10 mouse cellular contexts compared by ENCODE assay signal in the genomic region with DNA sequence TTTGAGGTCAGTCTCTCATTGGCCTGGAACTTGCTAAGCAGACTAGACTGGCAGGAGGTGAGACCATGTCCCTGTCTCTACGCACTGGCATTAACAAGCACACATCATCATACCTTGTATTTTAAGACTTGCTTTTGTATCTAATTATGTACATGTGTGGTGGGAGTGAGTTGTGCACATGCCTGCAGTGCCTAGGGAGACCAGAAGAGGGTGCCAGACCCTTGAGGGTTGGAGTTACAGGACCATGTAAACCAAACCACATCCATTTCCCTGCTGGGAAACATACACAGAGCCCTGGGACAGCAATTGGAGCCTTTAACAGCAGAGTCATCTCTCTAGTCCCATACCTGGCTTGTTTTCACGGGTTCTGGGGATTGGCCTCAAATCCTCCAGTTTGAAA. TPM values are rescaled to one million over a fixed set of nuclear protein-coding genes. Genes with fewer than 3 reads are reported as not detected.
A peak's percentile ranks its signal among the peaks of the same experiment; 100 is the strongest.
DNase-seq lines count a peak whose midpoint lies in the region; ATAC-seq and TF ChIP-seq lines count a peak whose summit lies in the region.
"Had no signal": no experiment of that assay in that cellular context is flagged by ENCODE, and none has a peak within 500 bp of the region (broad histone marks: within the 10 kb centered on the region; RNA-seq: fewer than 3 reads in every experiment).

No protein-coding gene starts in this region.

- H3K4me1 ChIP-seq in hindbrain, postnatal 0 days (ENCODE audit: insufficient read depth, low read length): no peaks in the 10 kb centered on the region
- no peaks in the 10 kb centered on the region for H3K4me1 ChIP-seq in hindbrain, embryonic 16.5 days (ENCODE audit: control insufficient read depth, insufficient read depth, low read depth, low read length)
- H3K4me1 ChIP-seq in midbrain, embryonic 15.5 days: no peaks in the 10 kb centered on the region
- H3K4me1 ChIP-seq: limb, embryonic 12.5 days had no signal

- H3K4me3 ChIP-seq in hindbrain, postnatal 0 days (ENCODE audit: low read length): no peak overlapping the region
- no peak overlapping the region for H3K4me3 ChIP-seq in hindbrain, embryonic 16.5 days (ENCODE audit: low read length)
- no peak overlapping the region for H3K4me3 ChIP-seq in midbrain, embryonic 15.5 days
- H3K4me3 ChIP-seq: limb, embryonic 12.5 days; myocyte had no signal

- no peak overlapping the region for H3K9ac ChIP-seq in hindbrain, postnatal 0 days (replicated peaks; ENCODE audit: low read length)
- no peak overlapping the region for H3K9ac ChIP-seq in hindbrain, embryonic 16.5 days (ENCODE audit: low read depth, low read length)
- H3K9ac ChIP-seq in midbrain, embryonic 15.5 days: no peak overlapping the region
- H3K9ac ChIP-seq: limb, embryonic 12.5 days had no signal

- ATAC-seq in hindbrain, postnatal 0 days: no peak
- no peak for ATAC-seq in hindbrain, embryonic 16.5 days
- no peak for ATAC-seq in midbrain, embryonic 15.5 days (replicated peaks)
- ATAC-seq: forebrain, embryonic 16.5 days had no signal

- no peak overlapping the region for H3K4me2 ChIP-seq in hindbrain, postnatal 0 days (ENCODE audit: low read depth, low read length)
- no peak overlapping the region for H3K4me2 ChIP-seq in hindbrain, embryonic 16.5 days (ENCODE audit: low read length)
- no peak overlapping the region for H3K4me2 ChIP-seq in midbrain, embryonic 15.5 days
- H3K4me2 ChIP-seq: limb, embryonic 12.5 days had no signal

- no peaks in the 10 kb centered on the region for H3K36me3 ChIP-seq in hindbrain, postnatal 0 days (ENCODE audit: insufficient read depth, low read length)
- no peaks in the 10 kb centered on the region for H3K36me3 ChIP-seq in hindbrain, embryonic 16.5 days (ENCODE audit: control insufficient read depth, insufficient read depth, low read length)
- no peaks in the 10 kb centered on the region for H3K36me3 ChIP-seq in midbrain, embryonic 15.5 days (replicated peaks)
- H3K36me3 ChIP-seq: limb, embryonic 12.5 days had no signal

- TF ChIP-seq CTCF in hindbrain, postnatal 0 days (IDR thresholded peaks at IDR 0.05; ENCODE audit: low read depth): peak; percentile 57

- no peaks in the 10 kb centered on the region for H3K9me3 ChIP-seq in hindbrain, postnatal 0 days (ENCODE audit: low read length)
- no peaks in the 10 kb centered on the region for H3K9me3 ChIP-seq in hindbrain, embryonic 16.5 days (ENCODE audit: control insufficient read depth, low read length)
- H3K9me3 ChIP-seq in midbrain, embryonic 15.5 days: no peaks in the 10 kb centered on the region
- H3K9me3 ChIP-seq: limb, embryonic 12.5 days had no signal

- no peak overlapping the region for H3K27ac ChIP-seq in hindbrain, postnatal 0 days
- H3K27ac ChIP-seq in hindbrain, embryonic 16.5 days (ENCODE audit: low read depth, low read length): no peak overlapping the region
- no peak overlapping the region for H3K27ac ChIP-seq in midbrain, embryonic 15.5 days
- H3K27ac ChIP-seq: limb, embryonic 12.5 days had no signal

- 67% methylated on average over 2 of the region's 2 CpGs for WGBS in hindbrain, postnatal 0 days
- WGBS in hindbrain, embryonic 16.5 days: 55% methylated on average over 2 of the region's 2 CpGs
- WGBS in midbrain, embryonic 15.5 days: 72% methylated on average over 2 of the region's 2 CpGs

- no peaks in the 10 kb centered on the region; the same call in 1 of the 2 replicates for H3K27me3 ChIP-seq in hindbrain, postnatal 0 days (ENCODE audit: insufficient read depth, low read length)
- no peaks in the 10 kb centered on the region for H3K27me3 ChIP-seq in hindbrain, embryonic 16.5 days (replicated peaks; ENCODE audit: control insufficient read depth, insufficient read depth, low read length)
- no peaks in the 10 kb centered on the region for H3K27me3 ChIP-seq in midbrain, embryonic 15.5 days (replicated peaks)

- no peak for DNase-seq in hindbrain, postnatal 0 days (ENCODE audit: low spot score)
- DNase-seq in retina, embryonic 14.5 days (ENCODE audit: low spot score): peak; percentile 38
- DNase-seq in retina, postnatal 1 day: no peak
- peak; percentile 27 to 44 for DNase-seq in adrenal gland, postnatal 36 days
- DNase-seq in thymus, postnatal 14 days: peak; percentile 28

RNA-seq across cellular contexts. Expression of a gene that starts 6.0 kb away (rescaled TPM):
- 48.6 and 50.0 TPM in 2 replicates for total RNA-seq in hindbrain, postnatal 0 days (2014; rRNA removed)
- polyA plus RNA-seq in hindbrain, postnatal 0 days (2015; fragmentation: Nextera tagmentation; extraction: Ambion mirVana): 71.1 and 71.9 TPM in 2 replicates
- polyA plus RNA-seq in hindbrain, embryonic 16.5 days (2015; fragmentation: Nextera tagmentation; extraction: Ambion mirVana): 78.3 and 81.4 TPM in 2 replicates
- total RNA-seq in adrenal gland, postnatal 36 days (2021): 10 to 100 TPM; 15.3 to 19.4 TPM
- polyA plus RNA-seq in midbrain, embryonic 15.5 days (2015; fragmentation: Nextera tagmentation; extraction: Ambion mirVana): 80.4 and 80.9 TPM in 2 replicates

RNA-seq across cellular contexts. Expression of a gene that starts 18.8 kb away (rescaled TPM):
- total RNA-seq in hindbrain, postnatal 0 days (2014; rRNA removed): 33.4 and 38.2 TPM in 2 replicates
- polyA plus RNA-seq in hindbrain, postnatal 0 days (2015; fragmentation: Nextera tagmentation; extraction: Ambion mirVana): 23.8 and 26.0 TPM in 2 replicates
- 23.3 and 25.2 TPM in 2 replicates for polyA plus RNA-seq in hindbrain, embryonic 16.5 days (2015; fragmentation: Nextera tagmentation; extraction: Ambion mirVana)
- 1 to 10 TPM; 2.3 to 3.0 TPM for total RNA-seq in adrenal gland, postnatal 36 days (2021)
- 21.9 and 22.3 TPM in 2 replicates for polyA plus RNA-seq in midbrain, embryonic 15.5 days (2015; fragmentation: Nextera tagmentation; extraction: Ambion mirVana)

Comparison
In these comparisons a context has a peak if more than half of its experiments do, and no peak if none do; other contexts are left out.
1. DNase-seq: peak in retina, embryonic 14.5 days (single experiment), adrenal gland, postnatal 36 days (2 of 2) and thymus, postnatal 14 days (single experiment); none in hindbrain, postnatal 0 days (single experiment) and retina, postnatal 1 day (single experiment).